Mouse (Mus musculus): ENCODE data around the gene Crygd. TPM values are rescaled to one million over a fixed set of nuclear protein-coding genes. Genes with fewer than 3 reads are reported as not detected.

Crygd gene
- total and polyA plus RNA-seq, 2 experiments = not detected

GRCm38 (mm10) chr1:65107654-65108279 is 44.5 kb upstream of the Crygd start:
- Histone ChIP-seq H3K4me3 (ENCODE audit: insufficient read depth, low read depth, low read length) (no peak overlapping the region), H3K36me3 (ENCODE audit: control insufficient read depth, insufficient read depth, low read length) (no peaks in the 10 kb centered on the region), H3K27ac (replicated peaks; ENCODE audit: insufficient read depth, low read depth, low read length) (no peak overlapping the region), H3K27me3 (ENCODE audit: control insufficient read depth, insufficient read depth, low read length) (no peaks in the 10 kb centered on the region), H3K9ac (ENCODE audit: low read depth, low read length) (no peak overlapping the region), H3K79me2 (ENCODE audit: control insufficient read depth, insufficient read depth, low read length) (no peaks in the 10 kb centered on the region), H3K4me1 (ENCODE audit: control insufficient read depth, insufficient read depth, low read length) (no peaks in the 10 kb centered on the region)
- WGBS = 89% methylated on average over 10 of the region's 10 CpGs
- TF ChIP-seq POLR2A (IDR thresholded peaks at IDR 0.05; ENCODE audit: extremely low read depth, insufficient read depth, low read length) (no peak), CTCF (IDR thresholded peaks at IDR 0.05; ENCODE audit: low read depth, low read length) (no peak)
- no peak for DNase-seq (ENCODE audit: extremely low read depth, low read depth, low spot score)

- no peaks in the 10 kb centered on the region for H3K79me2 ChIP-seq (ENCODE audit: control insufficient read depth, insufficient read depth, low read length)
- no peak for DNase-seq (ENCODE audit: extremely low read depth, low read depth, low spot score)
These were observed 40.0 kb upstream of the Crygd start, which contains the start of gene Cryga for GRCm38 (mm10) chr1:65103273-65103672. Gene Cryga, minus strand, starts transcription at chr1:65103373.

GRCm38 (mm10) chr1:65096953-65097352 is 33.7 kb upstream of the Crygd start:
- H3K27ac ChIP-seq (replicated peaks; ENCODE audit: insufficient read depth, low read depth, low read length) = no peak overlapping the region
- TF ChIP-seq CTCF (IDR thresholded peaks at IDR 0.05; ENCODE audit: low read depth, low read length) (no peak), POLR2A (IDR thresholded peaks at IDR 0.05; ENCODE audit: extremely low read depth, insufficient read depth, low read length) (no peak)
- no peaks in the 10 kb centered on the region for H3K79me2 ChIP-seq (ENCODE audit: control insufficient read depth, insufficient read depth, low read length)
- no peak for DNase-seq (ENCODE audit: extremely low read depth, low read depth, low spot score)
- H3K27me3 ChIP-seq (ENCODE audit: control insufficient read depth, insufficient read depth, low read length) = no peaks in the 10 kb centered on the region
- 83% methylated on average over 3 of the region's 3 CpGs for WGBS
- no peaks in the 10 kb centered on the region for H3K4me1 ChIP-seq (ENCODE audit: control insufficient read depth, insufficient read depth, low read length)
- no peak overlapping the region for H3K9ac ChIP-seq (ENCODE audit: low read depth, low read length)
- no peak overlapping the region for H3K4me3 ChIP-seq (ENCODE audit: insufficient read depth, low read depth, low read length)
- H3K36me3 ChIP-seq (ENCODE audit: control insufficient read depth, insufficient read depth, low read length) = no peaks in the 10 kb centered on the region

More at GRCm38 (mm10) chr1:65103273-65103672, 40.0 kb upstream of the Crygd start, which contains the start of gene Cryga:
- Histone ChIP-seq H3K36me3 (ENCODE audit: control insufficient read depth, insufficient read depth, low read length) (no peaks in the 10 kb centered on the region), H3K9ac (ENCODE audit: low read depth, low read length) (no peak within 1 kb of the TSS), H3K4me3 (ENCODE audit: insufficient read depth, low read depth, low read length) (no peak within 1 kb of the TSS), H3K27ac (replicated peaks; ENCODE audit: insufficient read depth, low read depth, low read length) (no peak within 1 kb of the TSS), H3K27me3 (ENCODE audit: control insufficient read depth, insufficient read depth, low read length) (no peaks in the 10 kb centered on the region), H3K4me1 (ENCODE audit: control insufficient read depth, insufficient read depth, low read length) (no peaks in the 10 kb centered on the region)
- TF ChIP-seq POLR2A (IDR thresholded peaks at IDR 0.05; ENCODE audit: extremely low read depth, insufficient read depth, low read length) (no peak), CTCF (IDR thresholded peaks at IDR 0.05; ENCODE audit: low read depth, low read length) (no peak)
- WGBS = 93% methylated on average over 11 of the region's 11 CpGs

GRCm38 (mm10) chr1:65091566-65091965 is 28.3 kb upstream of the Crygd start:
- no peak overlapping the region for H3K27ac ChIP-seq (replicated peaks; ENCODE audit: insufficient read depth, low read depth, low read length)
- no peaks in the 10 kb centered on the region for H3K27me3 ChIP-seq (ENCODE audit: control insufficient read depth, insufficient read depth, low read length)
- H3K36me3 ChIP-seq (ENCODE audit: control insufficient read depth, insufficient read depth, low read length) = no peaks in the 10 kb centered on the region
- H3K4me3 ChIP-seq (ENCODE audit: insufficient read depth, low read depth, low read length) = no peak overlapping the region
- no peak for TF ChIP-seq POLR2A (IDR thresholded peaks at IDR 0.05; ENCODE audit: extremely low read depth, insufficient read depth, low read length)
- TF ChIP-seq CTCF (IDR thresholded peaks at IDR 0.05; ENCODE audit: low read depth, low read length) = no peak
- no peak for DNase-seq (ENCODE audit: extremely low read depth, low read depth, low spot score)
- no peak overlapping the region for H3K9ac ChIP-seq (ENCODE audit: low read depth, low read length)
- WGBS = 95% methylated on average over 3 of the region's 3 CpGs
- H3K79me2 ChIP-seq (ENCODE audit: control insufficient read depth, insufficient read depth, low read length) = no peaks in the 10 kb centered on the region
- H3K4me1 ChIP-seq (ENCODE audit: control insufficient read depth, insufficient read depth, low read length) = no peaks in the 10 kb centered on the region

GRCm38 (mm10) chr1:65090370-65090769 is 27.1 kb upstream of the Crygd start:
- no peak for TF ChIP-seq POLR2A (IDR thresholded peaks at IDR 0.05; ENCODE audit: extremely low read depth, insufficient read depth, low read length)
- Histone ChIP-seq H3K4me3 (ENCODE audit: insufficient read depth, low read depth, low read length) (no peak overlapping the region), H3K36me3 (ENCODE audit: control insufficient read depth, insufficient read depth, low read length) (no peaks in the 10 kb centered on the region), H3K27ac (replicated peaks; ENCODE audit: insufficient read depth, low read depth, low read length) (no peak overlapping the region), H3K4me1 (ENCODE audit: control insufficient read depth, insufficient read depth, low read length) (no peaks in the 10 kb centered on the region), H3K79me2 (ENCODE audit: control insufficient read depth, insufficient read depth, low read length) (no peaks in the 10 kb centered on the region), H3K27me3 (ENCODE audit: control insufficient read depth, insufficient read depth, low read length) (no peaks in the 10 kb centered on the region), H3K9ac (ENCODE audit: low read depth, low read length) (no peak overlapping the region)
- peak; percentile 87 for DNase-seq (ENCODE audit: extremely low read depth, low read depth, low spot score)
- WGBS = 6% methylated on average over 2 of the region's 2 CpGs

- no peaks in the 10 kb centered on the region for H3K36me3 ChIP-seq (ENCODE audit: control insufficient read depth, insufficient read depth, low read length)
- no peak for TF ChIP-seq CTCF (IDR thresholded peaks at IDR 0.05; ENCODE audit: low read depth, low read length)
- TF ChIP-seq POLR2A (IDR thresholded peaks at IDR 0.05; ENCODE audit: extremely low read depth, insufficient read depth, low read length) = no peak
- 85% methylated on average over 6 of the region's 6 CpGs for WGBS
These were observed 25.5 kb upstream of the Crygd start for GRCm38 (mm10) chr1:65088567-65089356.

More at GRCm38 (mm10) chr1:65088567-65089356, 25.5 kb upstream of the Crygd start:
- H3K4me1 ChIP-seq (ENCODE audit: control insufficient read depth, insufficient read depth, low read length) = no peaks in the 10 kb centered on the region
- H3K4me3 ChIP-seq (ENCODE audit: insufficient read depth, low read depth, low read length) = no peak overlapping the region
- DNase-seq (ENCODE audit: extremely low read depth, low read depth, low spot score) = peak; percentile 21
- H3K9ac ChIP-seq (ENCODE audit: low read depth, low read length) = no peak overlapping the region
- no peak overlapping the region for H3K27ac ChIP-seq (replicated peaks; ENCODE audit: insufficient read depth, low read depth, low read length)
- no peaks in the 10 kb centered on the region for H3K79me2 ChIP-seq (ENCODE audit: control insufficient read depth, insufficient read depth, low read length)
- H3K27me3 ChIP-seq (ENCODE audit: control insufficient read depth, insufficient read depth, low read length) = no peaks in the 10 kb centered on the region

Measured in liver, adult 2 months (tissue).